Mouse (Mus musculus) liver, embryonic 15.5 days (tissue): Measurements from ENCODE around the gene Rbfox3. TPM values are rescaled to one million over a fixed set of nuclear protein-coding genes. Genes with fewer than 3 reads are reported as not detected.

Experiments used
- ATAC-seq: fragments of 200-750 bp; cut with Nextera tagmentation; 2 replicates; pipeline ENCODE4 v1.8.0; 2017; ENCODE audit warnings: moderate number of reproducible peaks, mild to moderate bottlenecking, moderate library complexity; ENCODE audit not compliant: insufficient read depth
- H3K27ac ChIP-seq: fragments of 300-500 bp; sonication (generic); replicated peaks from 2 replicates; pipeline ENCODE4 v1.5.1; 2015; ENCODE audit warnings: mild to moderate bottlenecking, inconsistent platforms
- H3K27me3 ChIP-seq: fragments of 300-500 bp; sonication (generic); 2 replicates; pipeline ENCODE4 v1.6.1; 2015; ENCODE audit warnings: mild to moderate bottlenecking, inconsistent platforms
- H3K36me3 ChIP-seq: fragments of 300-500 bp; sonication (generic); replicated peaks from 2 replicates; pipeline ENCODE4 v1.6.1; 2015; ENCODE audit warnings: moderate library complexity, mild to moderate bottlenecking, inconsistent platforms
- H3K4me1 ChIP-seq: fragments of 300-500 bp; sonication (generic); replicated peaks from 2 replicates; pipeline ENCODE4 v1.6.1; 2015; ENCODE audit warnings: inconsistent platforms
- H3K4me2 ChIP-seq: fragments of 300-500 bp; sonication (generic); 2 replicates; pipeline ENCODE4 v1.6.1; 2015; ENCODE audit warnings: moderate library complexity, mild to moderate bottlenecking, inconsistent platforms
- H3K4me3 ChIP-seq: fragments of 300-500 bp; sonication (generic); replicated peaks from 2 replicates; pipeline ENCODE4 v1.5.1; 2015; ENCODE audit warnings: mild to moderate bottlenecking, inconsistent platforms
- H3K9ac ChIP-seq: fragments of 300-500 bp; sonication (generic); 2 replicates; pipeline ENCODE4 v1.6.1; 2015; ENCODE audit warnings: moderate library complexity, mild to moderate bottlenecking, inconsistent platforms
- H3K9me3 ChIP-seq: fragments of 300-500 bp; sonication (generic); replicated peaks from 2 replicates; pipeline ENCODE4 v1.6.1; 2016; ENCODE audit warnings: inconsistent platforms
- WGBS: fragments of 180-500 bp; shearing (Covaris S2); methylation state at CpG from one replicate; pipeline ENCODE4 v1.1.7; 2015; ENCODE audit warnings: mixed read lengths; ENCODE audit not compliant: insufficient replicate concordance; 5-methylcytosine and 5-hydroxymethylcytosine counted together
- polyA plus RNA-seq: library from polyadenylated mRNA; unstranded; fragments of >200 nt; fragmentation: Nextera tagmentation; extraction: Ambion mirVana; gene quantifications from 2 replicates; pipeline ENCODE4 v1.2.1, GENCODE M21; 2015

Gene Rbfox3
- polyA plus RNA-seq, 1 experiment from 2014 or later, result 0.13 TPM

GRCm38 (mm10) chr11:118485780-118486179 is 425.6 kb downstream of the Rbfox3 start:
- 79% methylated on average over 3 of the region's 3 CpGs for WGBS

GRCm38 (mm10) chr11:118485338-118485737 is 426.1 kb downstream of the Rbfox3 start:
- no peak for ATAC-seq
- no peak overlapping the region for H3K4me3 ChIP-seq
- no peaks in the 10 kb centered on the region for H3K27me3 ChIP-seq
- WGBS, result 80% methylated on average over 11 of the region's 11 CpGs
- H3K4me2 ChIP-seq, result no peak overlapping the region
- peaks cover 2% of the 10 kb centered on the region for H3K4me1 ChIP-seq
- H3K9me3 ChIP-seq, result no peaks in the 10 kb centered on the region
- H3K27ac ChIP-seq, result no peak overlapping the region
- H3K36me3 ChIP-seq, result peaks cover 43% of the 10 kb centered on the region
- no peak overlapping the region for H3K9ac ChIP-seq

More at GRCm38 (mm10) chr11:118485780-118486179, 425.6 kb downstream of the Rbfox3 start:
- Histone ChIP-seq H3K27me3 (no peaks in the 10 kb centered on the region), H3K36me3 (peaks cover 43% of the 10 kb centered on the region), H3K9ac (no peak overlapping the region), H3K4me3 (no peak overlapping the region), H3K9me3 (no peaks in the 10 kb centered on the region), H3K27ac (no peak overlapping the region), H3K4me1 (peaks cover 7% of the 10 kb centered on the region), H3K4me2 (no peak overlapping the region)
- no peak for ATAC-seq

- Histone ChIP-seq H3K4me1 (no peaks in the 10 kb centered on the region), H3K27me3 (no peaks in the 10 kb centered on the region), H3K9ac (no peak overlapping the region), H3K4me3 (no peak overlapping the region), H3K36me3 (peaks cover 44% of the 10 kb centered on the region), H3K4me2 (no peak overlapping the region), H3K9me3 (no peaks in the 10 kb centered on the region), H3K27ac (no peak overlapping the region)
- ATAC-seq, result no peak
- 82% methylated on average over 8 of the region's 8 CpGs for WGBS
These were observed 427.2 kb downstream of the Rbfox3 start for GRCm38 (mm10) chr11:118484169-118484568.

GRCm38 (mm10) chr11:118481751-118482150 is 429.6 kb downstream of the Rbfox3 start:
- Histone ChIP-seq H3K36me3 (peaks cover 47% of the 10 kb centered on the region), H3K27me3 (no peaks in the 10 kb centered on the region), H3K9ac (no peak overlapping the region), H3K4me2 (no peak overlapping the region), H3K9me3 (no peaks in the 10 kb centered on the region), H3K4me3 (no peak overlapping the region), H3K4me1 (peaks cover 19% of the 10 kb centered on the region), H3K27ac (no peak overlapping the region)
- 76% methylated on average over 14 of the region's 14 CpGs for WGBS
- ATAC-seq, result no peak

- Histone ChIP-seq H3K4me3 (no peak overlapping the region), H3K27me3 (no peaks in the 10 kb centered on the region), H3K4me2 (no peak overlapping the region), H3K36me3 (peaks cover 43% of the 10 kb centered on the region), H3K4me1 (peaks cover 22% of the 10 kb centered on the region), H3K27ac (no peak overlapping the region), H3K9me3 (no peaks in the 10 kb centered on the region), H3K9ac (no peak overlapping the region)
- no peak for ATAC-seq
- WGBS, result 84% methylated on average over 11 of the region's 11 CpGs
These were observed 430.2 kb downstream of the Rbfox3 start for GRCm38 (mm10) chr11:118481231-118481630.

GRCm38 (mm10) chr11:118479776-118480175 is 431.6 kb downstream of the Rbfox3 start:
- Histone ChIP-seq H3K27me3 (no peaks in the 10 kb centered on the region), H3K4me1 (peaks cover 31% of the 10 kb centered on the region), H3K9ac (no peak overlapping the region), H3K4me2 (no peak overlapping the region), H3K4me3 (no peak overlapping the region), H3K27ac (no peak overlapping the region), H3K36me3 (peaks cover 37% of the 10 kb centered on the region), H3K9me3 (no peaks in the 10 kb centered on the region)
- 61% methylated on average over 12 of the region's 12 CpGs for WGBS
- ATAC-seq, result no peak

- no peaks in the 10 kb centered on the region for H3K9me3 ChIP-seq
- peaks cover 55% of the 10 kb centered on the region for H3K4me1 ChIP-seq
- H3K27me3 ChIP-seq, result no peaks in the 10 kb centered on the region
- H3K27ac ChIP-seq, result peak within 1 kb of the TSS; percentile 65
- peaks cover 10% of the 10 kb centered on the region for H3K36me3 ChIP-seq
- H3K4me2 ChIP-seq, result peak within 1 kb of the TSS; percentile 97
- peak; percentile 99 for ATAC-seq
- peak within 1 kb of the TSS; percentile 81 for H3K9ac ChIP-seq
- peak within 1 kb of the TSS; percentile 79 for H3K4me3 ChIP-seq
- WGBS, result 1% methylated on average over 57 of the region's 57 CpGs
These were observed 434.7 kb downstream of the Rbfox3 start, which contains the start of gene Engase for GRCm38 (mm10) chr11:118476396-118477373. TSS of gene Engase (plus strand) at chr11:118476829.

- no peaks in the 10 kb centered on the region for H3K9me3 ChIP-seq
- peaks cover 62% of the 10 kb centered on the region for H3K4me1 ChIP-seq
- no peak for ATAC-seq
- no peak overlapping the region for H3K4me2 ChIP-seq
- H3K4me3 ChIP-seq, result no peak overlapping the region
- peaks cover 5% of the 10 kb centered on the region for H3K36me3 ChIP-seq
- no peaks in the 10 kb centered on the region for H3K27me3 ChIP-seq
- WGBS, result 78% methylated on average over 7 of the region's 7 CpGs
- no peak overlapping the region for H3K27ac ChIP-seq
- no peak overlapping the region for H3K9ac ChIP-seq
These were observed 435.8 kb downstream of the Rbfox3 start for GRCm38 (mm10) chr11:118475496-118476083.

- Histone ChIP-seq H3K27ac (peak overlapping the region; percentile 53), H3K9ac (no peak overlapping the region), H3K36me3 (peaks cover 1% of the 10 kb centered on the region), H3K4me1 (peaks cover 75% of the 10 kb centered on the region), H3K4me2 (peak overlapping the region; percentile 32), H3K27me3 (no peaks in the 10 kb centered on the region), H3K9me3 (no peaks in the 10 kb centered on the region), H3K4me3 (no peak overlapping the region)
- ATAC-seq, result no peak
- WGBS, result 33% methylated on average over 6 of the region's 6 CpGs
These were observed 437.4 kb downstream of the Rbfox3 start for GRCm38 (mm10) chr11:118473842-118474500.

- Histone ChIP-seq H3K4me2 (peak overlapping the region; percentile 32; the same call in 1 of the 2 replicates), H3K4me3 (no peak overlapping the region), H3K9me3 (no peaks in the 10 kb centered on the region), H3K9ac (no peak overlapping the region), H3K4me1 (peaks cover 70% of the 10 kb centered on the region), H3K36me3 (no peaks in the 10 kb centered on the region), H3K27me3 (no peaks in the 10 kb centered on the region), H3K27ac (peak overlapping the region; percentile 53)
- WGBS, result 68% methylated on average over 1 of the region's 1 CpGs
- no peak for ATAC-seq
These were observed 438.2 kb downstream of the Rbfox3 start for GRCm38 (mm10) chr11:118473161-118473560.

- Histone ChIP-seq H3K9ac (no peak overlapping the region), H3K4me1 (peaks cover 66% of the 10 kb centered on the region), H3K27ac (no peak overlapping the region), H3K36me3 (no peaks in the 10 kb centered on the region), H3K4me3 (no peak overlapping the region), H3K9me3 (no peaks in the 10 kb centered on the region), H3K4me2 (no peak overlapping the region), H3K27me3 (no peaks in the 10 kb centered on the region)
- ATAC-seq, result no peak
- 90% methylated on average over 13 of the region's 13 CpGs for WGBS
These were observed 439.7 kb downstream of the Rbfox3 start for GRCm38 (mm10) chr11:118471676-118472075.
